Mouse (Mus musculus): ENCODE data around the gene Gm6034. TPM values are rescaled to one million over a fixed set of nuclear protein-coding genes. Genes with fewer than 3 reads are reported as not detected.
"Not testable (repeated sequence)": the region's sequence is repeated elsewhere in the genome, so short reads cannot be mapped to it uniquely, and the experiment has no call there.

The Gm6034 gene
- polyA plus RNA-seq, 1 experiment from 2014 or later, result not detected

DNA sequence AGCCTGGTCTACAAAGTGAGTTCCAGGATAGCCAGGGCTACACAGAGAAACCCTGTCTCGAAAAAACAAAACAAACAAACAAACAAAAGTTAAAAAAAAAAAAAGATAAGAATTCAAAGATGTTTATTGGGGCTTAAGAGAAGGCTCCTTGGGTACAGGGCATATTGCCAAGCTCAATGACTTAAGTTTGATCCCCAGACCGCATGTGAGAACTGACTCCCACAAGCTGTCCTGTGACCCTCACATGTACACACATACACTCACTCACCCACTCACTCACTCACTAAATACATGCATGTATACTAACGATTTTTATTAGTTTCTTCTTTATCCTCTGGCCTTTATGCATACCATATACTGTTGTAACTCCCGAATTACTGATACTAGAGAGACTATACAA, 42.4 kb upstream of the Gm6034 start:
- Histone ChIP-seq H3K9ac (ENCODE audit: low read length) (no peak overlapping the region), H3K9me3 (replicated peaks; ENCODE audit: control insufficient read depth, low read length) (no peaks in the 10 kb centered on the region), H3K4me1 (ENCODE audit: control insufficient read depth, insufficient read depth, low read length) (peaks cover 3% of the 10 kb centered on the region), H3K4me2 (ENCODE audit: low read length) (no peak overlapping the region), H3K27ac (ENCODE audit: low read depth, low read length) (no peak overlapping the region), H3K4me3 (ENCODE audit: low read depth, low read length) (no peak overlapping the region), H3K27me3 (replicated peaks; ENCODE audit: control insufficient read depth, insufficient read depth, low read length) (no peaks in the 10 kb centered on the region), H3K36me3 (ENCODE audit: control insufficient read depth, insufficient read depth, low read length) (no peaks in the 10 kb centered on the region)
- ATAC-seq (no peak), DNase-seq (ENCODE audit: low spot score) (no peak)
- 88% methylated on average over 4 of the region's 4 CpGs for WGBS

DNA sequence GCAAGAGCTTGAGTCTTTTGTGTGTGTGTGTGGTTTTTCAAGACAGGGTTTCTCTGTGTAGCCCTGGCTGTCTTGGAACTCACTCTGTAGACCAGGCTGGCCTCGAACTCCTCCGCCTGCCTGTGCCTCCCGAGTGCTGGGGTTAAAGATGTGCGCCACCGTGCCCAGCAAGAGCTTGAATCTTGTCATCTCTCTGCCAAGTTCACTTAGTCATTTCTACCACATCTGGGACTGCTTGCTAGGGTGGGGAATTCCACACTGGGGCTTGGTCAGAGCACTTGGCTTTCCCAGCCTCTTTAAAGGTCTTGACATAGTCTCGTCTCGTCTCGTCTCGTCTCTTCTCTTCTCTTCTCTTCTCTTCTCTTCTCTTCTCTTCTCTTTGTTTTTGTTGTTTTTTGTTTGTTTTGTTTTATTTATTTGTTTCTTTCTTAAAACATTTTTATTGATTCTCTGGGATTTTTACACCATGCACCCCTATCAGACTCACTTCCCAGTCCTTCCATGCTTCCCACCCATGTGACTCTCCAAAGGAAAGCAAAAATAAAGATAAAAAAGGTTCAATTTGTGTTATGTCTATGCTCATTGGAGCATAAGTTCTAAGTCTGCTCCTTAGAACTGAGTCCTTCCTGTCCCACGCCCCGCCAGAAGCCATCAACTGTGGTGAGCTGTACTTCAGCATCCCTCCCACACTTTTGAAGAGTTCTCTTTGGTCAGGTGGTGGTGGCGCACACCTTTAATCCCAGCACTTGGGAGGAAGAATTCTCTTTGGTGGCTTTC, 41.5 kb upstream of the Gm6034 start:
- no peak overlapping the region for H3K4me2 ChIP-seq (ENCODE audit: low read length)
- no peaks in the 10 kb centered on the region for H3K36me3 ChIP-seq (ENCODE audit: control insufficient read depth, insufficient read depth, low read length)
- ATAC-seq, result no peak
- no peaks in the 10 kb centered on the region for H3K4me1 ChIP-seq (ENCODE audit: control insufficient read depth, insufficient read depth, low read length)
- no peaks in the 10 kb centered on the region for H3K27me3 ChIP-seq (replicated peaks; ENCODE audit: control insufficient read depth, insufficient read depth, low read length)
- H3K9me3 ChIP-seq (replicated peaks; ENCODE audit: control insufficient read depth, low read length), result no peaks in the 10 kb centered on the region
- H3K9ac ChIP-seq (ENCODE audit: low read length), result no peak overlapping the region
- no peak overlapping the region for H3K4me3 ChIP-seq (ENCODE audit: low read depth, low read length)
- 95% methylated on average over 12 of the region's 12 CpGs for WGBS
- DNase-seq (ENCODE audit: low spot score), result no peak
- no peak overlapping the region for H3K27ac ChIP-seq (ENCODE audit: low read depth, low read length)

GRCm38 (mm10) chr17:36001966-36002365, 40.8 kb upstream of the Gm6034 start:
- no peaks in the 10 kb centered on the region for H3K27me3 ChIP-seq (replicated peaks; ENCODE audit: control insufficient read depth, insufficient read depth, low read length)
- 0 out of 2 replicates have a peak, but pooled peaks cover 2% of the 10 kb centered on the region for H3K36me3 ChIP-seq (ENCODE audit: control insufficient read depth, insufficient read depth, low read length)
- ATAC-seq (no peak), DNase-seq (ENCODE audit: low spot score) (no peak)
- H3K4me2 ChIP-seq (ENCODE audit: low read length), result no peak overlapping the region
- no peak overlapping the region for H3K9ac ChIP-seq (ENCODE audit: low read length)
- no peaks in the 10 kb centered on the region for H3K4me1 ChIP-seq (ENCODE audit: control insufficient read depth, insufficient read depth, low read length)
- no peak overlapping the region for H3K27ac ChIP-seq (ENCODE audit: low read depth, low read length)
- H3K4me3 ChIP-seq (ENCODE audit: low read depth, low read length), result no peak overlapping the region
- 96% methylated on average over 6 of the region's 6 CpGs for WGBS
- no peaks in the 10 kb centered on the region for H3K9me3 ChIP-seq (replicated peaks; ENCODE audit: control insufficient read depth, low read length)

DNA sequence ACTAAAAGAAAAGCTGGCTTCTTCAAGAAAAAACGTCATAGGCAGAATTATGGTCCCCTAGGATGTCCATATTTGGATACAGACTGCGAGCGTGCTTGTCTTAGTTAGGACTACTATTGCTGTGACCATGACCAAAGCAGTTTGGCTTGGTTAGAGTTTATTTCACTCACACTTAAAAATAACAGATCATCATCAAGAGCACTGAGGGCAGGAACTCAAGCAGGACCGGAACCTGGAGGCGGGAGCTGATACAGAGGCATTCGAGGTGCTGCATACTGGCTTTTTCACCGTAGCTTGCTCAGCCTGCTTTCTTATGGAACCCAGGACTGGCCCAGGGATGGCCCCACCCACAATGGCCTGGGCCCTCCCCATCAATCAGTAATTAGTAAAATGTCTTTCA, 39.4 kb upstream of the Gm6034 start:
- DNase-seq (ENCODE audit: low spot score) (no peak), ATAC-seq (no peak)
- Histone ChIP-seq H3K4me1 (ENCODE audit: control insufficient read depth, insufficient read depth, low read length) (no peaks in the 10 kb centered on the region), H3K9ac (ENCODE audit: low read length) (no peak overlapping the region), H3K36me3 (ENCODE audit: control insufficient read depth, insufficient read depth, low read length) (0 out of 2 replicates have a peak, but pooled peaks cover 2% of the 10 kb centered on the region), H3K4me2 (ENCODE audit: low read length) (no peak overlapping the region), H3K27ac (ENCODE audit: low read depth, low read length) (no peak overlapping the region), H3K27me3 (replicated peaks; ENCODE audit: control insufficient read depth, insufficient read depth, low read length) (no peaks in the 10 kb centered on the region), H3K9me3 (replicated peaks; ENCODE audit: control insufficient read depth, low read length) (no peaks in the 10 kb centered on the region), H3K4me3 (ENCODE audit: low read depth, low read length) (no peak overlapping the region)
- WGBS, result 94% methylated on average over 7 of the region's 7 CpGs

DNA sequence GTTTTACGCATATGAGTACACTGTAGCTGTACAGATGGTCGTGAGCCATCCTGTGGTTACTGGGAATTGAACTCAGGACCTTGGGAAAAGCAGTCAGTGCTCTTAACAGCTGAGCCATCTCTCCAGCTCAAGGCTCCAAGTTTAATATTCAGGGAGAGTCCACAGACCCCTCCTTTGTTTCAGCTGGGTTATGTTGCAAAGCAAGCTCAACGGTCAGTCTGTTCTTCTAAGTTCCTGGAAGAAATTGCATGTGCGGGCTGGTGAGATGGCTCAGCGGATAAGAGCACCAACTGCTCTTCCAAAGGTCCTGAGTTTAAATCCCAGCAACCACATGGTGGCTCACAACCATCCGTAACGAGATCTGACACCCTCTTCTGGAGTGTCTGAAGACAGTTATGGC, 38.4 kb upstream of the Gm6034 start:
- H3K36me3 ChIP-seq (ENCODE audit: control insufficient read depth, insufficient read depth, low read length); H3K9me3 ChIP-seq (replicated peaks; ENCODE audit: control insufficient read depth, low read length); H3K4me3 ChIP-seq (ENCODE audit: low read depth, low read length); H3K27ac ChIP-seq (ENCODE audit: low read depth, low read length); H3K4me2 ChIP-seq (ENCODE audit: low read length); DNase-seq (ENCODE audit: low spot score); ATAC-seq; H3K9ac ChIP-seq (ENCODE audit: low read length); H3K27me3 ChIP-seq (replicated peaks; ENCODE audit: control insufficient read depth, insufficient read depth, low read length); H3K4me1 ChIP-seq (ENCODE audit: control insufficient read depth, insufficient read depth, low read length): not testable (repeated sequence)
- whole genome bisulfite sequencing, result 92% methylated on average over 7 of the region's 7 CpGs

DNA sequence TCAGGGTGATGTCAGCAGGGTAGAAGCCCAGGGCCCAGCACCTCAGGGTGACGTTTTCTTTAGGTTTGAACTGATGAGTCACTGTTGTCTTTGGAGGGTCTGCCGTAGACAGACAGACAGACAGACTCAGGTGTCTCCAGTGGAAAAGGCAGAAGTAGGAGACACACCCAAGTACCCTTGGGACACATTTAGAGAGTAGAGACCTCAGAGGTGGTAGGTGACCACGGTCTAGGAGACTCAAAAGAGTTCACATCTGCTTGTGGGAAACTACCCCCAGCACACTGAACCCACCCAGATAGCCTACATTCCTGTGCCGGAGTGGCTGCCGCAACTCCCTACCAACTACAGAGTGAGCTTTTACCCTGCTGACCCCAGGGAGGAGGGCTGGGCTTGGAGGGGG, 27.8 kb upstream of the Gm6034 start:
- ATAC-seq (no peak), DNase-seq (ENCODE audit: low spot score) (no peak)
- peaks cover 12% of the 10 kb centered on the region for H3K36me3 ChIP-seq (ENCODE audit: control insufficient read depth, insufficient read depth, low read length)
- H3K27ac ChIP-seq (ENCODE audit: low read depth, low read length), result no peak overlapping the region
- H3K27me3 ChIP-seq (replicated peaks; ENCODE audit: control insufficient read depth, insufficient read depth, low read length), result no peaks in the 10 kb centered on the region
- no peak overlapping the region for H3K4me3 ChIP-seq (ENCODE audit: low read depth, low read length)
- no peaks in the 10 kb centered on the region for H3K9me3 ChIP-seq (replicated peaks; ENCODE audit: control insufficient read depth, low read length)
- no peak overlapping the region for H3K9ac ChIP-seq (ENCODE audit: low read length)
- no peaks in the 10 kb centered on the region for H3K4me1 ChIP-seq (ENCODE audit: control insufficient read depth, insufficient read depth, low read length)
- no peak overlapping the region for H3K4me2 ChIP-seq (ENCODE audit: low read length)
- 92% methylated on average over 5 of the region's 5 CpGs for WGBS

DNA sequence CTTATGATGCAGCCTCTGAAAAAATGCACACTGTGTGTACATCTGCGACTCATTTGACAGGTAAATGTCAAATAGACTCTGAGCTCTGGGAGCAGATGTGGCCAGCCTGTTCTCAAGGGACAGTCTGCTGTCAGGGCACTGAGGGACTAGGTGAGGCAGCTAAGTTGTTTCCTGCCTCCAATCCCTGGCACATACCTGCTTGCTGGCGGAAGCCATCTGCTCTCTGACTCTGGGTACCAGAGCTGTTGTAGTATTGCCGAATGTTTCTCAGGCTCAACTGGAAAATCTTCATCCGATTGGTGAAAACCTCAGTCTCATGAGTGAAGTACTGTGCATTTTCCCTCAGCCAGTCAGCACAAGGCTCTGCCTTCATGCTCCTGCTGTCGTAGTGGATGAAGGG, 25.7 kb upstream of the Gm6034 start:
- no peak for DNase-seq (ENCODE audit: low spot score)
- 92% methylated on average over 5 of the region's 5 CpGs for WGBS

GRCm38 (mm10) chr17:36018979-36019378, 23.8 kb upstream of the Gm6034 start:
- no peaks in the 10 kb centered on the region for H3K27me3 ChIP-seq (replicated peaks; ENCODE audit: control insufficient read depth, insufficient read depth, low read length)
- no peak overlapping the region for H3K4me2 ChIP-seq (ENCODE audit: low read length)
- no peaks in the 10 kb centered on the region for H3K9me3 ChIP-seq (replicated peaks; ENCODE audit: control insufficient read depth, low read length)
- peaks cover 12% of the 10 kb centered on the region for H3K36me3 ChIP-seq (ENCODE audit: control insufficient read depth, insufficient read depth, low read length)
- 79% methylated on average over 2 of the region's 2 CpGs for WGBS
- H3K9ac ChIP-seq (ENCODE audit: low read length), result no peak overlapping the region
- no peaks in the 10 kb centered on the region for H3K4me1 ChIP-seq (ENCODE audit: control insufficient read depth, insufficient read depth, low read length)
- no peak overlapping the region for H3K27ac ChIP-seq (ENCODE audit: low read depth, low read length)
- ATAC-seq, result no peak
- no peak for DNase-seq (ENCODE audit: low spot score)
- H3K4me3 ChIP-seq (ENCODE audit: low read depth, low read length), result no peak overlapping the region

More for the DNA sequence above, 25.7 kb upstream of the Gm6034 start:
- Histone ChIP-seq H3K4me2 (ENCODE audit: low read length) (no peak overlapping the region), H3K9me3 (replicated peaks; ENCODE audit: control insufficient read depth, low read length) (no peaks in the 10 kb centered on the region), H3K9ac (ENCODE audit: low read length) (no peak overlapping the region), H3K27ac (ENCODE audit: low read depth, low read length) (no peak overlapping the region), H3K4me1 (ENCODE audit: control insufficient read depth, insufficient read depth, low read length) (no peaks in the 10 kb centered on the region), H3K36me3 (ENCODE audit: control insufficient read depth, insufficient read depth, low read length) (peaks cover 12% of the 10 kb centered on the region), H3K4me3 (ENCODE audit: low read depth, low read length) (no peak overlapping the region), H3K27me3 (replicated peaks; ENCODE audit: control insufficient read depth, insufficient read depth, low read length) (no peaks in the 10 kb centered on the region)
- no peak for ATAC-seq

GRCm38 (mm10) chr17:36019519-36019918, 23.2 kb upstream of the Gm6034 start:
- Histone ChIP-seq H3K4me1 (ENCODE audit: control insufficient read depth, insufficient read depth, low read length) (no peaks in the 10 kb centered on the region), H3K9me3 (replicated peaks; ENCODE audit: control insufficient read depth, low read length) (no peaks in the 10 kb centered on the region), H3K4me2 (ENCODE audit: low read length) (no peak overlapping the region), H3K27me3 (replicated peaks; ENCODE audit: control insufficient read depth, insufficient read depth, low read length) (no peaks in the 10 kb centered on the region), H3K4me3 (ENCODE audit: low read depth, low read length) (no peak overlapping the region), H3K9ac (ENCODE audit: low read length) (no peak overlapping the region), H3K36me3 (ENCODE audit: control insufficient read depth, insufficient read depth, low read length) (peaks cover 8% of the 10 kb centered on the region), H3K27ac (ENCODE audit: low read depth, low read length) (no peak overlapping the region)
- no peak for ATAC-seq
- no peak for DNase-seq (ENCODE audit: low spot score)
- 76% methylated on average over 3 of the region's 3 CpGs for WGBS
